Mouse (Mus musculus) forebrain, embryonic 13.5 days (tissue): ENCODE measurements around the gene Harbi1. TPM values are rescaled to one million over a fixed set of nuclear protein-coding genes. Genes with fewer than 3 reads are reported as not detected.

Experiments used
- polyA plus RNA-seq: library from polyadenylated mRNA; unstranded; fragments of >200 nt; fragmentation: Nextera tagmentation; extraction: Ambion mirVana; gene quantifications from 2 replicates; pipeline ENCODE4 v1.2.1, GENCODE M21; 2015

Harbi1 gene
- polyA plus RNA-seq, 1 experiment from 2014 or later: 21.2 TPM

Other genes starting within 250 kb of the Harbi1 start
- gene Ckap5, start 184.1 kb upstream of the Harbi1 start, polyA plus RNA-seq: 185 and 187 TPM in 2 replicates
- gene F2, start 74.4 kb upstream of the Harbi1 start, polyA plus RNA-seq: 0.10 and 0.43 TPM in 2 replicates
- gene Zfp408, start 61.1 kb upstream of the Harbi1 start, polyA plus RNA-seq: 13.0 and 14.6 TPM in 2 replicates
- 69.0 and 76.0 TPM in 2 replicates for gene Arhgap1, start 61.0 kb upstream of the Harbi1 start, polyA plus RNA-seq
- gene Atg13, start 276 bp upstream of the Harbi1 start, polyA plus RNA-seq: 29.4 and 33.0 TPM in 2 replicates
- 16.2 and 21.2 TPM in 2 replicates for gene Ambra1, start 19.3 kb downstream of the Harbi1 start, polyA plus RNA-seq
- gene Chrm4, start 216.4 kb downstream of the Harbi1 start, polyA plus RNA-seq: 0.83 and 0.88 TPM in 2 replicates
- 609 and 621 TPM in 2 replicates for gene Mdk, start 221.4 kb downstream of the Harbi1 start, polyA plus RNA-seq
- gene Gm9821, start 234.9 kb downstream of the Harbi1 start, polyA plus RNA-seq: 0.18 and 0.41 TPM in 2 replicates